Comparison of ENCODE assay signal across 17 mouse cellular contexts in genomic region chr17:27069071-27069470, GRCm38 (mm10). TPM values are rescaled to one million over a fixed set of nuclear protein-coding genes. Genes with fewer than 3 reads are reported as not detected.
DNase-seq lines count a peak whose midpoint lies in the region; ATAC-seq and TF ChIP-seq lines count a peak whose summit lies in the region.
"Had no signal": no experiment of that assay in that cellular context is flagged by ENCODE, and none has a peak within 500 bp of the region (broad histone marks: within the 10 kb centered on the region; RNA-seq: fewer than 3 reads in every experiment).

No protein-coding gene starts in this region.

- no peak for TF ChIP-seq POLR2A in heart, adult 2 months (IDR thresholded peaks at IDR 0.05; ENCODE audit: insufficient read depth, low read depth, low read length)

- intact Hi-C loops in heart, adult 2 months (cut with DNase I): no loop called here
- intact Hi-C loops in left cerebral cortex, postnatal 14 days (cut with DNase I): no loop called here

- TF ChIP-seq CTCF in heart, adult 2 months (IDR thresholded peaks at IDR 0.05): no peak

- TF ChIP-seq EP300 in heart, adult 2 months (IDR thresholded peaks at IDR 0.05; ENCODE audit: insufficient read depth, low read depth, low read length): no peak

- H3K4me1 ChIP-seq in intestine, embryonic 15.5 days (replicated peaks): peaks cover 44% of the 10 kb centered on the region
- H3K4me1 ChIP-seq in intestine, embryonic 16.5 days (ENCODE audit: control insufficient read depth, insufficient read depth, low read length): peaks cover 51% of the 10 kb centered on the region
- H3K4me1 ChIP-seq in neural tube, embryonic 11.5 days (ENCODE audit: control insufficient read depth, insufficient read depth, low read length): no peaks in the 10 kb centered on the region
- peaks cover 18% of the 10 kb centered on the region for H3K4me1 ChIP-seq in limb, embryonic 10.5 days
- no peaks in the 10 kb centered on the region for H3K4me1 ChIP-seq in heart, adult 2 months (ENCODE audit: control insufficient read depth, insufficient read depth, low read length)

- no peak overlapping the region for H3K9ac ChIP-seq in intestine, embryonic 15.5 days
- no peak overlapping the region for H3K9ac ChIP-seq in intestine, embryonic 16.5 days (ENCODE audit: low read depth, low read length)
- H3K9ac ChIP-seq in neural tube, embryonic 11.5 days (ENCODE audit: low read length): no peak overlapping the region; the same call in 1 of the 2 replicates
- no peak overlapping the region for H3K9ac ChIP-seq in heart, adult 2 months (ENCODE audit: low read depth, low read length)
- H3K9ac ChIP-seq: heart, embryonic 12.5 days; liver, postnatal 0 days had no signal

- WGBS in intestine, embryonic 15.5 days: 69% methylated on average over 5 of the region's 5 CpGs
- WGBS in intestine, embryonic 16.5 days: 80% methylated on average over 4 of the region's 5 CpGs
- 82% methylated on average over 5 of the region's 5 CpGs for WGBS in neural tube, embryonic 11.5 days
- WGBS in limb, embryonic 10.5 days: 82% methylated on average over 5 of the region's 5 CpGs
- 79% methylated on average over 5 of the region's 5 CpGs for WGBS in heart, adult 2 months

- H3K27me3 ChIP-seq in intestine, embryonic 15.5 days (replicated peaks): no peaks in the 10 kb centered on the region
- no peaks in the 10 kb centered on the region for H3K27me3 ChIP-seq in intestine, embryonic 16.5 days (replicated peaks; ENCODE audit: control insufficient read depth, insufficient read depth, low read length)
- no peaks in the 10 kb centered on the region for H3K27me3 ChIP-seq in neural tube, embryonic 11.5 days (ENCODE audit: control insufficient read depth, insufficient read depth, low read length)
- H3K27me3 ChIP-seq in limb, embryonic 10.5 days (ENCODE audit: low read depth, poor library complexity, severe bottlenecking): no peaks in the 10 kb centered on the region
- H3K27me3 ChIP-seq in heart, adult 2 months (ENCODE audit: control insufficient read depth, insufficient read depth, low read length): no peaks in the 10 kb centered on the region
- H3K27me3 ChIP-seq: heart, embryonic 12.5 days had no signal

- H3K9me3 ChIP-seq in intestine, embryonic 15.5 days: no peaks in the 10 kb centered on the region
- H3K9me3 ChIP-seq in intestine, embryonic 16.5 days (ENCODE audit: control insufficient read depth, low read length): no peaks in the 10 kb centered on the region
- H3K9me3 ChIP-seq in neural tube, embryonic 11.5 days (ENCODE audit: control insufficient read depth, low read length): no peaks in the 10 kb centered on the region
- H3K9me3 ChIP-seq in limb, embryonic 10.5 days (replicated peaks): no peaks in the 10 kb centered on the region
- H3K9me3 ChIP-seq: G1E; heart, embryonic 12.5 days had no signal

- no peak overlapping the region for H3K4me3 ChIP-seq in intestine, embryonic 15.5 days (replicated peaks)
- H3K4me3 ChIP-seq in intestine, embryonic 16.5 days (ENCODE audit: low read length): no peak overlapping the region
- H3K4me3 ChIP-seq in neural tube, embryonic 11.5 days (ENCODE audit: low read depth, low read length): no peak overlapping the region
- H3K4me3 ChIP-seq in limb, embryonic 10.5 days: no peak overlapping the region; the same call in 1 of the 2 replicates
- H3K4me3 ChIP-seq in heart, adult 2 months: no peak overlapping the region
- H3K4me3 ChIP-seq: heart, embryonic 12.5 days had no signal

- H3K4me2 ChIP-seq in intestine, embryonic 15.5 days (replicated peaks): no peak overlapping the region
- no peak overlapping the region for H3K4me2 ChIP-seq in intestine, embryonic 16.5 days (ENCODE audit: low read depth, low read length)
- H3K4me2 ChIP-seq in neural tube, embryonic 11.5 days (ENCODE audit: low read depth): no peak overlapping the region
- H3K4me2 ChIP-seq: heart, embryonic 12.5 days had no signal

- H3K36me3 ChIP-seq in intestine, embryonic 15.5 days: no peaks in the 10 kb centered on the region
- H3K36me3 ChIP-seq in intestine, embryonic 16.5 days (ENCODE audit: control insufficient read depth, insufficient read depth, low read length): no peaks in the 10 kb centered on the region; the same call in 1 of the 2 replicates
- H3K36me3 ChIP-seq in neural tube, embryonic 11.5 days (ENCODE audit: control insufficient read depth, insufficient read depth, low read length): no peaks in the 10 kb centered on the region
- no peaks in the 10 kb centered on the region for H3K36me3 ChIP-seq in limb, embryonic 10.5 days
- H3K36me3 ChIP-seq in heart, adult 2 months (ENCODE audit: control insufficient read depth, insufficient read depth, low read length): no peaks in the 10 kb centered on the region
- H3K36me3 ChIP-seq: heart, embryonic 12.5 days had no signal

- ATAC-seq in intestine, embryonic 15.5 days: no peak
- ATAC-seq in intestine, embryonic 16.5 days: no peak
- ATAC-seq in neural tube, embryonic 11.5 days (ENCODE audit: insufficient read depth, low FRiP score, low TSS enrichment): no peak
- ATAC-seq: inflammation-experienced regulatory T-cells, adult 6 months; liver, postnatal 0 days had no signal

- no peak for DNase-seq in neural tube, embryonic 11.5 days (ENCODE audit: low spot score)
- DNase-seq in neural tube, embryonic 10.5 days (ENCODE audit: extremely low spot score, low spot score): no peak
- no peak for DNase-seq in limb, embryonic 10.5 days (ENCODE audit: low spot score)
- no peak for DNase-seq in heart, adult 2 months
- no peak for DNase-seq in left cerebral cortex, postnatal 14 days (ENCODE audit: low spot score in 2 of 2)
- DNase-seq: cerebellum, adult 2 months; cerebellum, postnatal 36 days; kidney, adult 9 months; left cerebral cortex, postnatal 4 days; liver, postnatal 0 days; lung, postnatal 10 days; right cerebral cortex, postnatal 25 days had no signal

- 0 out of 2 replicates have a peak overlapping the region, but pooled peaks have one; percentile 3 for H3K27ac ChIP-seq in intestine, embryonic 15.5 days
- no peak overlapping the region for H3K27ac ChIP-seq in intestine, embryonic 16.5 days (ENCODE audit: low read length)
- H3K27ac ChIP-seq in neural tube, embryonic 11.5 days (ENCODE audit: low read depth, low read length): peak overlapping the region; percentile 54; the same call in 1 of the 2 replicates
- H3K27ac ChIP-seq in limb, embryonic 10.5 days: peak overlapping the region; percentile 56
- H3K27ac ChIP-seq in heart, adult 2 months: no peak overlapping the region

- H3K79me2 ChIP-seq in heart, adult 2 months (replicated peaks; ENCODE audit: control insufficient read depth, insufficient read depth, low read length): no peaks in the 10 kb centered on the region

RNA-seq across cellular contexts. Expression of gene Itpr3, which starts 12.0 kb away (rescaled TPM):
- polyA plus RNA-seq in intestine, embryonic 15.5 days (2015; fragmentation: Nextera tagmentation; extraction: Ambion mirVana): 13.0 and 14.5 TPM in 2 replicates
- 12.1 and 16.5 TPM in 2 replicates for polyA plus RNA-seq in intestine, embryonic 16.5 days (2015; fragmentation: Nextera tagmentation; extraction: Ambion mirVana)
- 1.2 and 1.4 TPM in 2 replicates for polyA plus RNA-seq in neural tube, embryonic 11.5 days (2014; fragmentation: Nextera tagmentation; extraction: Ambion mirVana)
- polyA plus RNA-seq in limb, embryonic 10.5 days (2016; fragmentation: Nextera tagmentation; extraction: Ambion mirVana): 4.3 and 4.8 TPM in 2 replicates
- total RNA-seq in heart, adult 2 months (2021): 1 to 10 TPM; 4.6 to 6.2 TPM
- polyA plus RNA-seq in heart, adult 2 months (2012; rRNA removed): 3.4 and 6.7 TPM in 2 replicates
- total RNA-seq in left cerebral cortex, postnatal 14 days (2021): 1 to 10 TPM; 2.2 to 2.4 TPM

RNA-seq across cellular contexts. Expression of gene Bak1, which starts 40.3 kb away (rescaled TPM):
- polyA plus RNA-seq in intestine, embryonic 15.5 days (2015; fragmentation: Nextera tagmentation; extraction: Ambion mirVana): 7.3 and 8.1 TPM in 2 replicates
- polyA plus RNA-seq in intestine, embryonic 16.5 days (2015; fragmentation: Nextera tagmentation; extraction: Ambion mirVana): 8.5 and 10.3 TPM in 2 replicates
- polyA plus RNA-seq in neural tube, embryonic 11.5 days (2014; fragmentation: Nextera tagmentation; extraction: Ambion mirVana): 8.2 and 8.3 TPM in 2 replicates
- polyA plus RNA-seq in limb, embryonic 10.5 days (2016; fragmentation: Nextera tagmentation; extraction: Ambion mirVana): 3.7 and 4.6 TPM in 2 replicates
- total RNA-seq in heart, adult 2 months (2021): 10 to 100 TPM; 15.0 to 16.9 TPM
- polyA plus RNA-seq in heart, adult 2 months (2012; rRNA removed): 35.0 and 35.9 TPM in 2 replicates
- total RNA-seq in left cerebral cortex, postnatal 14 days (2021): 10 to 100 TPM; 25.3 to 25.4 TPM

Comparison
In these comparisons a context has a peak if more than half of its experiments do, and no peak if none do; other contexts are left out.
1. H3K27ac ChIP-seq: peak in intestine, embryonic 15.5 days (single experiment), neural tube, embryonic 11.5 days (single experiment) and limb, embryonic 10.5 days (single experiment); none in intestine, embryonic 16.5 days (single experiment) and heart, adult 2 months (single experiment).